Mouse (Mus musculus) erythroid progenitor cell, adult 5-6 weeks (primary cell): ENCODE results near the gene Pgbd5. TPM values are rescaled to one million over a fixed set of nuclear protein-coding genes. Genes with fewer than 3 reads are reported as not detected.

Experiments
- ATAC-seq: replicated peaks from 2 replicates; pipeline ENCODE4 v1.8.0; 2016; ENCODE audit warnings: moderate number of reproducible peaks, mild to moderate bottlenecking, moderate TSS enrichment, inconsistent platforms; ENCODE audit not compliant: poor library complexity, low FRiP score, severe bottlenecking
- total RNA-seq, 2 experiments: library from RNA; stranded (forward) in 1 of 2; stranded (reverse) in 1 of 2; fragments of 150-400 nt in 1 of 2; fragments of 186-747, 209-891 nt in 1 of 2; gene quantifications; 2 replicates each; pipeline versions ENCODE4 v1.2.3 to v1.2.4; 2015 to 2017; ENCODE audit warnings: low replicate concordance in 2 of 2

The Pgbd5 gene
- total RNA-seq, 2 experiments from 2014 or later: not detected

DNA sequence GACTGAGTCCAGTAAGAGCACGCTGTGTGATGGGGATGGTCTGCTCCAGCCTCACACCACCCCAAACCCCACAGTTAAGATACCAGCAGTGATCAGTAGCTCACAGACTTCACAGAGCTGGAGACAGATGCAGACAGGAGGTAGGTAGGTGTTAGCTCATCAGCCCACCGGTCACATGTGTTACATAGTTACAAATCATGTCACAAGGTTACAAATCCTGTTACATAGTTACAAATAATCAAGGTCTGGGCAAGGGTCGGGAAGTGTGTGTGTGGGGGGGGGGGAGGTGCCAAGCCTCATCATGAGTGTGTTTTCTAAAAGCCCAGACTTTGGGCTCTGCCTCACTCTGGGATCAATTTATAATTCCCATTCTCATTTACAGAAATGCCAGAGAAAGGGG is 78.5 kb downstream of the Pgbd5 start:
- ATAC-seq: no peak

DNA sequence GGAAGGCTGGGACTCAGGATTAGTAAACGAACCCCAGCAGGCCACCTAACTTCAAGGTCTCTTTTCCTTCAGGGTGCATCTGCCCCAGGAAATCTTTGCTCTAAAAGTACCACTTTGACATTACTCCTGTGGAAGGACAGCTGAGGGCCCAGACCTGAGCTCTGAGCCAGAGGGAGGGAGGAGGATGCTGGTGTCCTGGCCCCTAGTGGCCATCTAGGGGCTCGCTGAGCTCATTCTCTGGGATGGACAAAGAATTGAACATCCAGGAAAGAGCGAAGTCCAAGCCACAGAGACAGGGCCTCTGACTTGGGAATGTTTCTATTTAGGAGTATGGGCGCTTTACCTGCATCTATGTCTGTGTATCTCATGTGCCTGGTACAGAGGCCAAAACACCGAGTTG is 87.8 kb downstream of the Pgbd5 start:
- ATAC-seq: no peak

GRCm38 (mm10) chr8:124349663-124350062 is 89.8 kb downstream of the Pgbd5 start:
- peak; percentile 58; the same call in 1 of the 2 replicates for ATAC-seq

DNA sequence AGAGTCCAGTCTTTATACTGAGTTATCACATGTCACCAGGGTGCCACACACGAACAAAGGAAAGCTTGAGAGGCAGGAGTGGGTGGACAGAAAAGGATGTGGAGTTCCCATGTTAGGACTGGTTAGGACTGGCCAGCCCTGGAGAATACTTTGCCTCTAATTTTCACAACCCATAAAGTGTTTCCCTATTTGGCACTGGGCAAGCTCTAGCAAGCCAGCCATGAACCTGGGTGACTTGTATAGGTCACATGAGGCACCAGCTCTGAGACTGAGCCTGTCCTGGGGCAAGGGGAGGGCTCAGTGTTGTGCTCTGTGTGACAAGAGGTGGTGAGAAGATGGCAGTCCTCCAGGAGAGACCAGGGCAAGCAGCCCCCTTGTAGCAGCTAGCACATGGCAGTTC is 91.4 kb downstream of the Pgbd5 start:
- ATAC-seq: no peak

DNA sequence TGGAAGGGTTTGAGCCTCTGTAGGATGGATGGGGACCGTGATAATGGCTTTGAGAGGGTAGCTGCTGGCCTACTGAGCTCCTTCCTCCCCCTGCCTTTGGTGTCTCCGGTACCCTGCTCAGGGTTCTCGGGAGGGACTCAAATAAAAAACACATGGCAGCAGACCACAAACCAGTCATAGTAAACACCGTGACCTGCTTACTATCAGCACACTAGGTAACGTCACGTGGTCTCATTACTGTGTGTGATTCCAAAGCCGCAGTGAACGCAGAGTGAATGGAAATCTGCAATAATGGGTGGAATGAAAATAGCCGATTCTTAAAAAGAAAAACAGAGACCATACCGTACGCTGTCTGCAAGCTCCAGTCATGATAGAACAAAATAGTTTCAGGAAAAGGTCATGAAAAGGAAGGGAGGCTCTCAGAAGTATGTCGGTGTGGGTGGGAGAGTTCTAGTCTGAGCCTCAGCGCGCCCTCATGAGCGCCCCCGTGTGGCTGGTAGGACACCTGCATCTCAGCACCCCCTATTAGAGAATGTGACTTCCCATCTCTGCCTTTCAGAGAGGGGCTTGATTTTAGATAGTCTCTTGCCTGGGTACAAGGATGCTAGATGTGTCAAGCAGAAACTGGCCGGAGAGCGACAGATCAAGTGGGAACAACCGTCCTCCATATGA is 92.5 kb downstream of the Pgbd5 start:
- ATAC-seq: no peak

DNA sequence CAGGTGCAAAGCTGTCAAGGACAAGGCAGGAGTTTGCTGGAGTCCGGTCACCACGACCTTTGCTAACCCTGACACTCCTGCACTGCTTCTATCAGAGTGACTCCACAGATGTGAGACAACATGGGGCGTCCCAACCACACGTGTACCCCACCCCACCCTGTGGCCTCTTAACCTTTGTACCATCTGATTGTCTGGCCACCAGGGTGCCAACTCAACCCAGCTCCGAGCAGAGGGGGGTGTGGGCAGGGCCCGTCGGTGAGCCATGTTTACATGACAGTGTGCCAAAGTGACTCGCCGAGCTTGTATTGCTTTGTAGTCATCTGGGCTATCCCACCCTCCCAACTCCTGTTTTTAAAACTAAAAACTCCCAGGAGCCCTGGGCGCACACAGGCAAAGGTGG is 94.4 kb downstream of the Pgbd5 start:
- no peak for ATAC-seq

- ATAC-seq: no peak
Measured at GRCm38 (mm10) chr8:124343991-124344390, 95.5 kb downstream of the Pgbd5 start.

GRCm38 (mm10) chr8:124343151-124343550 is 96.3 kb downstream of the Pgbd5 start:
- ATAC-seq: no peak

DNA sequence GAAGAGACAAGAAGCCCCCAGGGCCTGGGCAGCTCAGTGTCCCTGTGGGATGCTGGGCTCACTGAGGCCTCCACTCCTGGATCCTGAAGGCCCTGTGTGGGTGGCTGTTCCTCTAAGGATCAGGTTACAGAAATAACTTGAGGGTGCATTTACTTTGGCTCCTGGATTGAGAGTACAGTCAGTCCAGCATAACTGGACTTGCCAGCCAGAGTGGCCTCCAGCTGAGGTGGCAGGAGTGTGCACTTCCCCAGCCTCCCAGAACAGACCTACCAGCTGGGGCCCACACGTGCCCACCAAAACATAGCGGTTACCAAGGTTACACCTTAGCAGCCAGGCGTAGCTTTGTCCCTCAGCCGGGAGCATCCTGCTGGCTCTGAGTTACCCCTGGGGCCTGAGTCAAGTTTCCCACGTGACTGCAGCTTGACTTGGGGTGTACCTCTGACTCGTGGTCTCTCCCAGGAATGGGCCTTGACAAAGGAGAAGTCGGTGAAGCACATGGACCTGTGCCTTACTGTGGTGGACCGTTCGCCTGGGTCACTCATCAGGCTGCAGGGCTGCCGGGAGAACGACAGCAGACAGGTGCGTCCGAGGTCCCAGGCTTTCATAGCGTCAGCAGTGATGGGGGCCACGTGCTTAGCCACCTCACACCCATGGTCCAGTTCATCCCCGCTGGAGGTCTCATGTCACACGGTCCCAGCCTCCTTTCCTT is 98.9 kb downstream of the Pgbd5 start:
- no peak for ATAC-seq

GRCm38 (mm10) chr8:124339742-124340141 is 99.7 kb downstream of the Pgbd5 start:
- ATAC-seq: no peak

- no peak for ATAC-seq
Measured at GRCm38 (mm10) chr8:124336302-124336701, 103.2 kb downstream of the Pgbd5 start.

DNA sequence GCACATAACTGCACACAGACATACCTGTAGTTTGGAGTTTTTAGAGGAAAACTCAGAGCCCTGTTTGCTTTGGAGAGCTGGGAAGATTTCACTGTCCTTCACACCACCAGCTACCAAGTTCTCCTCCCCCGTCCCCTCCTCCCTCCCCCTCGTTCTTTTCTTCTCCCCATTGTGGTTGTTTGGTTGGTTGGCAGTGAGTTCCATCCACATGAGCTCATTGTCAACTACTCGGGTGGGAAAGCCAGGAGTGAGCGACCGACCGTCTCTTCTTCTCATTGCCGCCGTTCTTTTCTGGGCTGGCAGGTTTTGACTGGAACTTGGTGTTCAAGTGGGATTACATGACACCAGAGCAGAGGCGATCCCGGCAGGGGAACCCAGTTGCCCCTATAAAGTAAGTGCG is 107.8 kb downstream of the Pgbd5 start:
- ATAC-seq: no peak

GRCm38 (mm10) chr8:124331094-124331493 is 108.4 kb downstream of the Pgbd5 start:
- no peak for ATAC-seq

DNA sequence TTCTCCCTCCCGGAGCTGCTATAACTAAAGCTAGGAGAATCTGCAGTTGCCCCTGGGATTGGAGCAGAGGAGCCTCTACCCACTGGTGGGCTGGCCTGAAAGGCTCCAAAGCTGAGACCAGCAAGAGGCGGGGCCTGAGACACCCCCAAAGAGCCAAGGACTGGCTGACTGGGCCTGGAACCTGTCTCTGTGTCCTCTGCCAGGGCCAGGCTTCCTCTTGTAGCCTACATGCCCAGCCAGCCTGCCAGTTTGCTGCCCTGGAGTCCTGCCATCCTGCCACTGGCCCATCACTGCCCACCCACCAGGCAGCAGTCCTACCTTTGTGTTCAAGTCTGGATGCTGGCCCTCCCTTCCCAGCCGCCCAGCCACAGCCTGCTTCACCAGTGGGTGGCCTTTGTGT is 109.0 kb downstream of the Pgbd5 start:
- ATAC-seq: no peak

DNA sequence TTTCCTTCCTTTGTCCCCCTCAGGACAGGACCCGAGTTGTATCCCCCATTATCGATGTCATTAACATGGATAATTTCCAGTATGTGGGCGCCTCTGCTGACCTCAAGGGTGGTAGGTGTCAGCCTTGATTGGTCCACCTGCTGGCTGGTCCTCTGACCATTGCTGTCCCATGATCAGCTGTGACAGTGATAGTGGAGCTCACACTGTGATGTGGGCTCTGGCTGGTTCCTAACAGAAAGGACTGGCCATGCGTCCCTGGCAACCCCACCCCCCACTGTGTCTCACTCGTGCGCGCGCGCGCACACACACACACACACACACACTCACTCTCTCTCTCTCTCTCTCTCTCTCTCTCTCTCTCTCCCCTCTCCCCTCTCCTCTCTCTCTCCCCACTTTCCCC is 109.8 kb downstream of the Pgbd5 start:
- ATAC-seq: no peak

DNA sequence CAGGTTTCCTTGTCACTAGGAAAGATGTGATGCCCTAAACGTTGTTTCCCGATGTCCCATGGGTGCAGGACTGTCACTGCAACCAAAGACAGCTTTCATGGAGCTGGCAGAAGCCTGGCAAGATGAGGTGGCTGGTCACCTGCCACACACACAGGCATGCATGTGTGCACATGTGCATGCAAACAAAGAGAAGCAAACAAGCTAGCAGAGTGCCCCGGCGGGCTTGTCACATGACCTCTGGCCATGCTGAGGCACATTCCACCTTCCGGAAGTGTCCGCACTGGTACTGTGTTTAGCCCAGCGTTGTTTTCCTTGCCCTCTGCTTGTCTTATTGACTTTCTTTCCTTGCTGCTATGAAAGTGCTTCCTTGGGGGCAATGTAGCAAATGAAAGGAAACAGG is 111.2 kb downstream of the Pgbd5 start:
- no peak for ATAC-seq

DNA sequence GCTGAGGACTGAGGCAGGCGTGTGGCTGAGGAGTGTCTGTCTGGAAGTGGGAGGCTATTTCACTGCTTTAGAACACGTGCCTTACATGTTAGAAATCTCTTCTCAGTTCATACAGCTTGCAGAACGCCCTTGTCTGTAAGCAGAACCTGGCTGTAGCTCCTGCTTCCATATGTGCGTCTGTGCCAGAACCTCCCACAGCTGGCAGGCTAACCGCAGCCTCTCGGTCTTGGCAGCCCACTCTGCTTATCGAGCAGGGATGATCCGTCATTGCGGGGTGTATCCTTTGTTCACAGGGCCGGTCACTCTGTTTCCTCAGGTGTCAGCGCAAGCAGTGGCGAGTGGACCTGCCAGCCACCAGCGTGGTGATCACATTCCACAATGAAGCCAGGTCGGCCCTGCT is 116.1 kb downstream of the Pgbd5 start:
- ATAC-seq: no peak

DNA sequence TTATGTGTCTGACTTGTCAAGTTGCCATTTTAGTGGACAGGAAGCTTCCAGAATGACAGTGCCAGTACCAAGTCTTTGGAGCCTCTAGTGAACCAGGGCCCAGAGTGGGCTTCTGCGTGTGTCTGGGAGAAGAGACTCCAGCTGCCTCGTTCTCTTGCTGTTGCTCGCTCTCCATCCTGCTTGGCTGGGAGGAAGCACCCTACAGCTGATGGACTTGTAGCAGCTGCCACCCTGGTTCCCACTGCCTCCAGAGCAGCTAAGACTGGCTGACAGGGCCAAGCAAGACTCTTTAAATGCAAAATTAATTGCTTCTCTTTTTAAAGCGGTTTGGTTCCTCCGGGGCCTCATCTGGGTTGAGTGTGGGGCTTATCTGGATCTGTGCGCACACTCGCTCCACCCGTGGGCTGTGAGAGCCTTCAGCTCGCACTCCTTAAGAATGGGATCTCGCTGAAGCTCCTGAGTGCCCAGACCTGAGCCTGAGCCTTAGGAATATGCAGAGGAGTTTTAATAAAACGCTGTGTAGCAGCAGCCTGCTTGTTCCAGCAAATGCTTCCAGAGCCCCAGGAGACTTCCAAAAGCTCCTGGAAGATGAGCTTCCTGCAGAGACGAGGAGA is 118.1 kb downstream of the Pgbd5 start:
- no peak for ATAC-seq

DNA sequence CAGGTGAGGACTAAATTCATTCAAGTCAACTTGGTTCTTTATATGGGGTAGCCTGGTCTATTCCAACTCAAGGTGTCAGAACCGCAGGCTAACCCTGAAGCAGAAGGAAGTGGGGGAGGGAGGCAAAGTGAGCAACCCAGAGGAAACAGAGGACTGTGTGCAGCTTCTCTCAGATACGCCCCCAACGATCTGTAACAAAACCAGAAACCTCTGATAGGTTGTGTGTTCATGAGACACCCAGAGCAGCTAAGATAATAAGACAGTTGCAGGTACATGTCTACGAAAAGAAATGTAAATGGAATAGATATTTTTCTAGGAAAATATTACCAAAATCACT is 120.2 kb downstream of the Pgbd5 start:
- ATAC-seq: no peak
